ENCODE assay signal across 34 mouse cellular contexts in genomic region chr1:16021616-16022015, GRCm38 (mm10).
"Had no signal": no experiment of that assay in that cellular context is flagged by ENCODE, and none has a peak within 500 bp of the region (broad histone marks: within the 10 kb centered on the region; RNA-seq: fewer than 3 reads in every experiment).

No protein-coding gene starts in this region.

- H3K9me3 ChIP-seq: heart, embryonic 12.5 days; heart, embryonic 13.5 days; heart, embryonic 15.5 days; hindbrain, embryonic 10.5 days; hindbrain, embryonic 12.5 days; hindbrain, embryonic 13.5 days; hindbrain, embryonic 15.5 days; intestine, embryonic 15.5 days; kidney, embryonic 15.5 days had no signal

- H3K9ac ChIP-seq: heart, embryonic 12.5 days; heart, embryonic 13.5 days; heart, embryonic 15.5 days; hindbrain, embryonic 12.5 days; hindbrain, embryonic 13.5 days; hindbrain, embryonic 14.5 days; hindbrain, embryonic 15.5 days; intestine, embryonic 15.5 days; kidney, embryonic 15.5 days had no signal

- DNase-seq: heart, postnatal 10 days; heart, postnatal 14 days; heart, postnatal 36 days; heart, postnatal 4 days; kidney, adult 11 months; kidney, adult 18-20 months; kidney, adult 2 months; kidney, adult 8-10 months; kidney, adult 9 months; kidney, postnatal 10 days; kidney, postnatal 14 days; kidney, postnatal 25 days; kidney, postnatal 36 days; kidney, postnatal 4 days; layer of hippocampus, adult 9-11 months; layer of hippocampus, postnatal 36 days had no signal

- ATAC-seq: hindbrain, embryonic 16.5 days; hindbrain, postnatal 0 days; inflammation-experienced regulatory T-cells, adult 6 months; intestine, embryonic 15.5 days; intestine, embryonic 16.5 days; intestine, postnatal 0 days had no signal

- H3K4me1 ChIP-seq: heart, embryonic 12.5 days; heart, embryonic 13.5 days; heart, embryonic 15.5 days; hindbrain, embryonic 10.5 days; hindbrain, embryonic 12.5 days; hindbrain, embryonic 13.5 days; hindbrain, embryonic 15.5 days; intestine, embryonic 15.5 days; kidney, embryonic 15.5 days had no signal

- H3K27me3 ChIP-seq: heart, embryonic 12.5 days; heart, embryonic 13.5 days; heart, embryonic 15.5 days; hindbrain, embryonic 12.5 days; hindbrain, embryonic 13.5 days; hindbrain, embryonic 15.5 days; intestine, embryonic 15.5 days; kidney, embryonic 15.5 days had no signal

- H3K36me3 ChIP-seq: heart, embryonic 12.5 days; heart, embryonic 13.5 days; heart, embryonic 15.5 days; hindbrain, embryonic 10.5 days; hindbrain, embryonic 12.5 days; hindbrain, embryonic 13.5 days; hindbrain, embryonic 15.5 days; intestine, embryonic 15.5 days; kidney, embryonic 15.5 days had no signal

- H3K4me2 ChIP-seq: heart, embryonic 12.5 days; heart, embryonic 13.5 days; heart, embryonic 15.5 days; hindbrain, embryonic 12.5 days; hindbrain, embryonic 13.5 days; hindbrain, embryonic 14.5 days; hindbrain, embryonic 15.5 days; intestine, embryonic 15.5 days; kidney, embryonic 15.5 days had no signal

- H3K27ac ChIP-seq: heart, embryonic 13.5 days; heart, embryonic 15.5 days; hindbrain, embryonic 10.5 days; hindbrain, embryonic 12.5 days; hindbrain, embryonic 13.5 days; hindbrain, embryonic 14.5 days; hindbrain, embryonic 15.5 days; hindbrain, postnatal 0 days; intestine, embryonic 15.5 days; kidney, embryonic 15.5 days; kidney, postnatal 0 days; layer of hippocampus, adult 2 months; left cerebral cortex, adult 2 months had no signal

- H3K4me3 ChIP-seq: heart, embryonic 12.5 days; heart, embryonic 13.5 days; heart, embryonic 15.5 days; hindbrain, embryonic 10.5 days; hindbrain, embryonic 12.5 days; hindbrain, embryonic 13.5 days; hindbrain, embryonic 15.5 days; intestine, embryonic 15.5 days; kidney, embryonic 15.5 days; layer of hippocampus, adult 2 months; left cerebral cortex, adult 2 months had no signal
